Mouse (Mus musculus) gastrocnemius, postnatal 10 days (tissue): Measurements from ENCODE around the gene Gpx4. TPM values are rescaled to one million over a fixed set of nuclear protein-coding genes. Genes with fewer than 3 reads are reported as not detected.
"Not testable (repeated sequence)": the region's sequence is repeated elsewhere in the genome, so short reads cannot be mapped to it uniquely, and the experiment has no call there.

ENCODE experiments used
- DNase-seq: peaks from one replicate; pipeline ENCODE4 v3.0.0; 2021; ENCODE audit warnings: mixed read lengths
- total RNA-seq, 2 experiments: library from RNA; stranded (reverse); gene quantifications; 2 replicates each; pipeline ENCODE4 v1.2.3; 2021

Gene Gpx4
- total RNA-seq, 2 experiments from 2014 or later, result 380 to 398 TPM

DNA sequence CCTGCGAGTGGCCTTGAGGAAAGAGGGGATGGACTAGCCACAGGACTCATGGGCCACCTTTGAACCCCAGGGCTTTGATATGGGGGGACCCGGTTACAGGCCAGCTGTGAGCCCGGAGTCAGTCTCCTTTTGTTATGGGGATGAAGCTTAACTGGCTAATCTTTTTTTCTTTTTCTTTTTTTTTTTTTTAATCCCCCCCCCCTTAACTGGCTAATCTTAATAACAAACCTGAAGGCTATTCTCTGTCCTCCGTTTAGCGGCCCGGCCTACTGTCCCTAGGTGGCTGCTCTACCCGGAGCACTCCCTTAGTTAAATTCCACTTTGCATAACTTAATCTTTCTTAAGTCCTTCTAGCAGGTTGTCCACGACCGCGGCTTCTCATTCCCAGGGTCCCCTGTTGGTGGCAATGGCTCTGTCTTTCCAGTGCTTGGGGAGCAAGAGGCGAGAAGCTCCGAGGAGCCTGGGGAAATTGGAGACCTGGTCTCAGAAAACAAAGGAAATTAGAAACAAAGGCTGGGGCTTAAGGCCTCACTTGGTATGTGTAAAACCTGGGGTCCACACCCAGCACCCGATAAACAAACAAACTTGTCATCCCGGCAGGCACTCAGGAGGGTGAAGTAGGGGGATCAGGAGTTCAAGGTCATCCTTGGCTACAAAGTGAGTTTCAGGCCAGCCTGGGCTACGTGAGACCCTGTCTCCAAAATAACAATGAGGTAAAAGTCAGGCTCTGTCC lies 4.1 kb downstream of the Gpx4 start:
- DNase-seq, result no peak

DNA sequence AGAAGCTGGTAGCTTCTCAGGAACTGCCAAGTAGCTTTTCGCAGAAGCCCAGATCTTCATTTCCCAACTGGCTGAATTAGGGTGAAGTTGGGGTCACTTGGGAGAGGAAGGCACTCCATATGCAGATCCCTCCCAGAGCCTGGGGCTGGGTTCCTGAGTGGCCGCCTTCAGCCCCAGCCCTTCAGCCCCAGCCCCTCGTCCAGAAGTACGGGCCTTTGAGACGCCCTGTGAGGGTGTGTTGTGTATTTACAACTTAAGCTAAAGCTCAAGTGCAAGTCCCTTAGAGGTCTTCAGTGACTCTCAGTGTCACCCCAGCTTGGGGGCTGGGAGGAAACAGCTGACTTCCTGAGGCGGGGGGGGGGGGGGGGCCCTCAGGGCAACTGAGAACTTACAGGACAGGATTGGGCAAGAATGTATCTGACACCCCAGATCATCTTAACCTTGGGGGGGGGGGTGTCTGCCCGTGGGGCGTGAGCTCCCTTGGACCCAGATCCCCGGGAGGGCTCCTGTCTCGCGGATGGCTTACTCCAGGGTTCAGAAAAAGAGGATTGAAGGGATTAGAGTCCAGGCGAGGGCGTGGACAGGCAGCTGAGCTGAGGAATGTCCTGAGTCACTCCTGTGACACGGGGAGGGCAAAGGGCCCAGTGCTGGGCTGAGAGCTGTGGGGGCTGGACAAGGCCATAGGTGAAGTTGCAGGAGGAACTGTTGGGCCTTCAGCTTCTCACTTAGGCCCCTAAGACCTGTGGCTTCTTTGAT lies 4.8 kb downstream of the Gpx4 start:
- peak; percentile 56 for DNase-seq

DNA sequence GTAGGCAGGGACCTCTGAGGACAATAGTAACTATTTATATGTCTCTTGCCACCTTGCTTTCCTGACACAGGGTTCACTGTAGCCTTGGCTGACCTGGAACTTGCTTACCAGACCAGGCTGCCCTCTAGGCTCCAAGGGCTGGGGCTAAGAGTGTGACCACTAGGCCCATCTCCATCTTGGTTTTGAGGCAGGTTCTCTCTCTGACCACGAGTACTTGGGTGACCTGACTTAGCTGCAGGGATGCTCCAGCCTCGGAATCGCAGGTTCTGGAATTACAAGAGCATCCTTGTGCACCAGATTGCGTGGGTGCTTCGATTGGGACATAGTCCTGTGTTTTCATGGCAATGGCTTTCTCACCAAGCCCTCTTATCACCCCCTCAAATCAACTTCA lies 5.4 kb downstream of the Gpx4 start:
- no peak for DNase-seq

DNA sequence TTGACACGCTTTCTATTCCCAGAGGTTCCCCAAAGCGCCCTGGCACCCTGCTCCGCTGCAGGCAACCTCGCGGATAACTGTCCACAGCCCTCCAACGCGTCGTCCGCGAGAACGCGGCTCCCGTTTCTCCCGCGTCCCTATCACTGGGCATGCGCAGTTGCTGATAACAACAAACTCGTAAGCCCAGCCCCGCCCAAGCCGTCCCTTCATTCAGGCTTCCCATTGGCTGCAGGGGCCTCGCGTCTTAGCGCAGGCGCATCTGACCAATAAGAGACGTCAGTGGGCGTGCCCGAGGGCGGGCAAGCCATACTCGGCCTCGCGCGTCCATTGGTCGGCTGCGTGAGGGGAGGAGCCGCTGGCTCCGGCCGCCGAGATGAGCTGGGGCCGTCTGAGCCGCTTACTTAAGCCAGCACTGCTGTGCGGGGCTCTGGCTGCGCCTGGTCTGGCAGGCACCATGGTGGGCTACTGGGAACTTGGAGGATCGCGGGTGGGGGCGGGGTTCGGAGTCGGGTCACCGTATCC lies 6.4 kb downstream of the Gpx4 start:
- peak; percentile 99 for DNase-seq

DNA sequence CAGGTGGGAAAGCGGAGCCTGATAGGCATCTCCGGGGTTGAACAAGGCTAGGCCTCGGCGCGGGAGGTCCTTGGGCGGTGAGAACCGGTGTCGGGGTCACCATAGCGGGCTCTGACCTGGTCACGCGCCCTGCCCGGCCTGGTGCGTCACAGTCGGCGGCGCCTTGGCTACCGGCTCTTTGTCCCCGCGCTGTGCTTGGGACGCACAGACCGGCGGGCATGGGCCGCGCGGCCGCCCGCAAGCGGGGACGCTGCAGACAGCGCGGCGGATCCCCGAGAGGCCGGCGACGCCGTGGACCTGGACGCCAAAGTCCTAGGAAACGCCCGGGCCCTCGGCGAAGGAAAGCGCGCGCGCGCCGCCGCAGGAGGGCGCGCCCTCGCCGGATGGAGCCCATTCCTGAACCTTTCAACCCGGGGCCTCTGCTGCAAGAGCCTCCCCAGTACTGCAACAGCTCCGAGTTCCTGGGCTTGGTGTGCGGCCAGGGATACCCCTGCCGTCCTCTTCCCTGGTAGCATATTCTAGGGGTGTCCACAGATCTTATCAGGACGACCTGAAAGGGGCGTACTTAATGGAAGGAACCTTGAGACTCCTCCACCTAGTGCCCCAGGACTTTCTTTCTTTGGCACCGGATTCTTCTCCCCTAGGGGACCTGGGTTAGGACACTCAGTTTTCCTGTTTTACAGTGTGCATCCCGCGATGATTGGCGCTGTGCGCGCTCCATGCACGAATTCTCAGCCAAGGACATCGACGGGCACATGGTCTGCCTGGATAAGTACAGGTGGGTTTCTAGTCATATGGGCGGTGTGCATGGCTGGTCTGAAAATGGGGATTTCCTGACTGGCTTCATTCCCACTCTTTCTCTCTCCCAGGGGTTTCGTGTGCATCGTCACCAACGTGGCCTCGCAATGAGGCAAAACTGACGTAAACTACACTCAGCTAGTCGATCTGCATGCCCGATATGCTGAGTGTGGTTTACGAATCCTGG lies 7.2 kb downstream of the Gpx4 start:
- DNase-seq, result peak; percentile 72

DNA sequence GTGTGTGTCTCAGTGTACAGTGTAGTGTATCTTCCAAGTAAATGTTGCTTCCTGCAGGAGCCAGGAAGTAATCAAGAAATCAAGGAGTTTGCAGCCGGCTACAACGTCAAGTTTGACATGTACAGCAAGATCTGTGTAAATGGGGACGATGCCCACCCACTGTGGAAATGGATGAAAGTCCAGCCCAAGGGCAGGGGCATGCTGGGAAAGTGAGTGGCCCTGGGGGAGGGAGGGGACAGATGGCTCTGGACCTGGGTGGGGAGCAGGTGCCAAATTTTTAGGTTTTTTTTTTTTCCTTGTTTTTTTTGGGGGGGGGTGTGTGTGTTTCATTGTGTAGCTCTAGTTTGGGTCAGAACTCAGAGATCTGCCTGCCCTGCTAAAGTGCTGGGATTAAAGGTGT lies 7.9 kb downstream of the Gpx4 start:
- not testable (repeated sequence) for DNase-seq

DNA sequence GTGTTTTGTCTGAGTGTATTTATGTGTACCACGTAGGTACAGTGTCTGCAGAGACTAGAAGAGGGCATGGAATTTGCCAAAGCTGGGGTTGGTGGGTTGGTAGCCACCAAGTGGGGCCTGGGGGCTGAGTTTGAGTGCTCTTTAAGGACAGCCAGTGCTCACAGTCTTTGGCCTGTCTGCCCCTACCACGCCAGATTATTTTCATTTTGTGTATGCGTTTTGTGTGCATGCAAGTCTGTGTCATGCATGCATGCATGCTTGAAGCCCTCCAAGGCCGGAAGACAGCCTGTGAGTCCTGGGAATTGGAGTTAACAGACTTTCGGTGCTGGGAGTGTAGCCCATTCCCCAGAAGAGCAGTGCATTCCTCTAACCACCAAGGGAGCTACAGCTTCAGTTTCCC lies 8.4 kb downstream of the Gpx4 start:
- DNase-seq, result no peak

DNA sequence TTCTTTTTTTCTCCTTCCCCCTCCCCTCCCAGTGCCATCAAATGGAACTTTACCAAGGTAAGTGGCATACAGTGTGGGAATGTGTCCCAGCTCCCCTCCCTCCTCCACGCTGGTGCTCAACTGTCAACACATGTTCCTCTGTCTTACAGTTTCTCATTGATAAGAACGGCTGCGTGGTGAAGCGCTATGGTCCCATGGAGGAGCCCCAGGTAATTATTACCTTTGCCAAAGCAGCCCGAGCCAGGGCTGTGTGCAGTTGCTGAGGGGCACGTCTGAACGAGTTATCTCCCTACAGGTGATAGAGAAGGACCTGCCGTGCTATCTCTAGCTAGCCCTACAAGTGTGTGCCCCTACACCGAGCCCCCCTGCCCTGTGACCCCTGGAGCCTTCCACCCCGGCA lies 8.9 kb downstream of the Gpx4 start:
- DNase-seq, result no peak

DNA sequence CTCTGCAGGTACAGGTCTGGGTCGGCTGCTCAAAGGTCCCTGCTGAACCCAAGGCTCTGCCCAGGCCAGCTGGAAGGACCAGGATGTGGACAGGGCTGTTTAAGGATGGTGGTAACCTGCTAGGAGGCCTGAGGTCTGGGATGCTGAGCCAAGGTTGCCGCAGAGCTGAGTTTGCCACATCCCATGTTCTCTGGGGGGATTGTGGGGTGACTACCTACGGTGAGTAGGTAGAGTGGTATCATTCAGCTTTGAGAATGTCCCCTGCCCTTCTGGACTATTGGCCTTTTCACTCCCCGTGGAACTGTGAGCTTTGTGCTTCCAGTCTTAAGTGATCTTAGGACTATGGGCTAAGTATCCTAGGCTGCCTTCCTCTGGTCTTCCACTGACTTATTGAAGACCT lies 9.5 kb downstream of the Gpx4 start:
- DNase-seq, result no peak

DNA sequence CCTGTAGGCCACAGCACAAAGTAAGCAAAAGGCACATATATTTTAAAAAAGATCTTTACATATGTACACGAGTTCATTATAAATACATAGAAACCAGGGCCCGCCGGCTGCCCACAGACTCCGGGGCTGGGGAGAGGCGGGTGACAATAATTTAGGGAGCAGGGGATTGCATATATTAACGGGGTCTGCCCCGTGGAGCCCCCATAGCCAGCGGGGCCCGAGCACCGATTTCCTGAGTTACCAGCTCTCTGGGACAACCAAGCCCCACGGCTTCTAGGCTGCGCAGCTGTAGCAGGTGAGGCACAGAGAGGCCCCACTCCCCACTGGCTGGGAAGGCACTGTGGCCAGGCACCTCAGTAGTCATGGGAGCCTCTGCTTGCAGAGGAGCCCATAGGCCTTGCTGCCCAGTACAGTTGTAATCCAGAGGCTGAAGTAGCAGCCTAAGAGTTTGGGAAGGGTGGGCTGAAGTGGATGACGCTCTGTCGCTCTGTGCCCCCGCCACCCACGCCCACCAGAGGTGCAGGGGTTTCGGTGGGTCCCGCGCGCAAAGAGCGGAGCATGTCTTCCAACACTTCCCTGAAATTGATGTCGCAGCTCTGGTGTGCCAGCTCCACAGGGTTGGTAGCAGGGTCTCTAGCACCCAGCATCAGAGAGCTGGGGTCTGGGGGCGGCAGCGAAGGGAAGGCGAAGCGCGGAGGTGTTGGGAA lies 10.2 kb downstream of the Gpx4 start:
- no peak for DNase-seq

DNA sequence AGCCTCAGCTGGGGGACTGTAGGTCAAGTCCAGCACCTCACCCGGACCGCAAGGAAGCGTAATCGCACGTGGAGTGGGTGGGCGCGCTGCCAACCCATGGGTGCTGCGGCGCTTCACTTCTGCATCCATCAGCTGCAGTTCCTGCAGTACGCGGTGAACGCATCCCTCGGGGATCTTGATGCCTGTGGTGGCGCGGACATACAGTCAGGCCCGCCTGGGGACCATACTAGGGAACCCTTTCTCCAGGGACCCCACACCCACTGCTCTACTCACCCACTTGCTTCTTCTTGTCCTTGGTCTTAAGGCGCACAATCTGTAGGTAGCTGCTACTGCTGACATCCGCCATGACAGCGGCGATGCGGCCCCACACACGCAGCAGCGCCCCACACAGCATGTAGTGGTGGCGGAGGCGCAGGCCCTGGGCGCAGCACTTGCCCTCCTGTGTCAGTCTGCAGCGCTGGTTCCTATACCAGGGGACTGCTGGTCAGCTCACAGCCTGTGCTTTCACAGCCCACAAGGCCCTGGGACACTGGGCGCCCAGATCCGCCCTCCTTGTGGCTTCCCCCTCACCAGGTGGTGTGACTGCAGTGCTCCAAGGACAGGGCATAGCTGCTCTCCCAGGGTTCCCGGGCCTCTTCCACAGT lies 10.8 kb downstream of the Gpx4 start:
- DNase-seq, result no peak

DNA sequence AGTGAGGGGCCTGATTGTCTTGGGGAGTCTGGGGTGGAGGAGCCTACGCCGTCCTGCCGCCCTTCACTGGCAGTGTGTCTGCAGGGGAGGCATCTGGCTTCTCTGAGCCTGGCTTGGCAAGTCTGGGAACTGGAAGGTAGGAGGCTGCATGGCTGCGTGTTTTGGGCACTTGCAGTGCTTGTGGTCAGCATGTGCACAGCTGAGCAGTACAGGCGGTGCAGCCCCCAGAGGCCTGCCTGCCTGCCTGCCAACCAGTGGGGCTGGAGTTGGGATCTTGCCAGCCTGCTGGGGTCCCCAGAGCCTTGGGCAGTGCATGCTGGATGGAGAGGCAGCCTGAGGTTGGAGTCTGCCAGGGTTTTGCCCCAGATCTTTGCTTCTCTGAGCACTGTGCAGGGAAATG lies 16.1 kb downstream of the Gpx4 start:
- DNase-seq, result no peak

DNA sequence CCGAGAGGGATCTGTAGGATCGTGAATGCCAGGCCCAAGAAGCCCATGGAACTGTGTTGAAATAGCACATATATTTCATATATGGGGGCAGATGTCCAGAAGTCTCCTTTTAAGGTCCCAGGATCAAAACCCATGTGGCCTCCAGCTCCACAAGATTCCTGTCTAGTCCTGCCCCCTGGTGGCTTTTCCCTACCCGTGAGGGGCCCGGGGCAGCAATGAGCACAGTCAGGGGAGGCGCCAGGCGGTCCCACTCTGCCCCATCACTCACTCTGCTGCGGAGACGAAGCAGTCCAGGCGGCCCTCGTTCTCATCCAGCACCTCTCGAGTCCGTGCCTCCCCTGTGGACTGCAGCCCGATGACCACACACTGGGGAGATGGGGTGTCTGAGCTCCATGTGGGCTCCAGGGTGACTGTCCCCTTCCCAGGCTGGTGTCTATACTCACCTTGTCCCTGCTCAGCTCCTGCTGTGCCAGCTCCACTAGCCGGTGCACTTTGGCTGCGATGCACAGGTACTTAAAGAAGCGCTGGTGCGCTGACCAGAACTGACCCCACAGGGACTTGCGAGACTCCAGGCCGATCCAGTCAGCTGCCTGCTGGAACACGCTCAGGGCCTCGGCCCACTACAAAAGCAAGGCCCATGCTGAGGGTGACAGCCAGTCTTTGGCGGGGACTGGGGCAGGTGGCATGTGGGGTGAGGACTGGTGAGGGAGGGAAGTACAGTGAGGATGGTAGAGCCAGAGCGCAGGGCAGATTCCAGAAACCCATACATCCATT lies 17.1 kb downstream of the Gpx4 start:
- DNase-seq, result no peak

DNA sequence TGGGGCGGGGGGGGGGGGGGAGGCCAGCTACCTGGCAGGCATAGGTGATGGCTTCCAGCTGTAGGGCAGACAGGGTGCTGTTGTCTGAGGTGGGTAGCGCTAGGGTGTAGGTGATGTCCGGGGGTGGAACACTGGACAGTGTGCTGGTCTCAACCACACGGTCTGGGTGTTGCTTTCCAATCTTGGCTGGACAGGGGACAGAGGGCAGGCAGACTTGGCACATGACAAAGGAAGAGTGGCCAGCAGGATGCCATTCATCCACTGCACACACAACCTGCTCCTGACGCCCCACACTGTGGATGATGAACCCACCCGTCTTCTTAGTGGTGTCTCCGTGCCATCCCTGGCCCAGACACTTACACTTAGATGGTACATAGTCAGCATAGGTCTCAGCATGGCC lies 22.3 kb downstream of the Gpx4 start:
- DNase-seq, result no peak

DNA sequence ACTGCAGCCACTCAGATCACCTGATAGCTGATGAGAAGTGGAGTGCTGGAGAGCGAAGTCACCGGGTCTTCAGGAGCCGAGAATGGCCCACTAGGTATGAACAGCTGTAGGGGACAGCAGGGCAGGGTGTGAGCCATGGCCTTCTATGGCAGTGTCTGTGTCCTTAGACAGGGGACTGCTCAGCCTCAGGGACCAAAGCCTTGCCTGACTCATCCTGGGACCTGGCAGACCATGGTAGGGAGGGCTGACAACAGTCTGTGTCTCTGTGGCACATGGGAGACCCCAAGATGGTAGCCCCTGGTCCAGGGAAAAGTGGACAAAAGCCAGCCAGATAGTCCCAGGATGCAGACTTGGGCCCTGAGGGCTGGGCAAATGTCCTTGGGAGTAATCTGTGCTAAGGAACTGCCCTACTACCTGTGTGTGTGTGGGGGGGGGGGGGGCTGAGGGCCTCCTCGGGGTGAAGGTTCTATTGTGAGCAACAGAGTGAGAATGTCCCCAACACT lies 23.0 kb downstream of the Gpx4 start:
- no peak for DNase-seq

DNA sequence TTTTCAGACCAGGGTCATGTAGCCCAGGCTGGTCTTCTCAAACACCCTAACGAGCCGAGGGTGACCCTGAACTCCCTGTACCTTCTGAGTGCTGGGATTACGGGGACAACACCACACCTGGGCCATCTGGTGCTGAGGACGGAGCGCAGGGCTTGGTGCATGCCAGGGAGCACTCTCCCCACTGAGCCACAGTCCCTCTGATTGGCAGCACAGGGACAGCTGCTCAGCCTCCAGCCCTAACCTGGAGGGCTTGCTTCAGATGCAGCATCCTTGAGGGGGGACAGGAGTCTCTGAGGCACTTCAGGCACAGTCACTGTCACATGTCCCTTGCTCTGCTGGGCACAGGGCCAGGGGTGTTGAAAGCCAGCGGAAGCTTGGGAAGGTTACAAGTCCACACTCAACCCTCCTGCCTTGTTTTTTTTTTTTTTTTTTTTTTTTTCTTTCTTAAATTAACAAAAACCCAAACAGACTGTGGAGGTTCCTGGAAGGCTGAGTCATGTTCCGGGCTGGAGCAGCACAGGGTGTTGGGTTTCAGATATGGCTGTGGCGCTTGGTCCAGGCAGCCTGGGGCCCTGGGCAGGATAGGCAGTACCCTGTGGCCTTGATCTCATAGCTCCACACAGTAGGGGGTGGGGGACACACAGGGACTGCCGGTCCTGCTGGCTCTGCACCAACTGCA lies 24.0 kb downstream of the Gpx4 start:
- peak; percentile 83 for DNase-seq

DNA sequence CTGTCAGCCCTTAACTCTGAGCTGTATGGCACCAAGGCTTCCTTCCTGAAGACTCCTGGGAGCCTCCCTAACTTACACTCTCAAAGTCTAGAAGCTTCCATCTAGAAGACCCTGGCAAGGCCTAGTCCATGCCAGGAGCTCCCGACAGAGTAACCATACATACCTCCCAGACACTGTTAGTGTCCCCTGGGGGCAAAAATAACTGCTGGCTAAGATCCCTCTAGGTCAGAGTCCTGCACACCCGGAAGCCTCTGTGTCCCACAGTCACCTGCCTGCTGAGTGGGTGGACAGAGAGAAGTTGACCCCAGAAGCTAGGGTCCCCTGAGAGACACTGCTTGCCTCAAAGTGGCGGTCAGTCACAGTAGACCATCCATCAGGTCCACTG lies 24.5 kb downstream of the Gpx4 start:
- no peak for DNase-seq

DNA sequence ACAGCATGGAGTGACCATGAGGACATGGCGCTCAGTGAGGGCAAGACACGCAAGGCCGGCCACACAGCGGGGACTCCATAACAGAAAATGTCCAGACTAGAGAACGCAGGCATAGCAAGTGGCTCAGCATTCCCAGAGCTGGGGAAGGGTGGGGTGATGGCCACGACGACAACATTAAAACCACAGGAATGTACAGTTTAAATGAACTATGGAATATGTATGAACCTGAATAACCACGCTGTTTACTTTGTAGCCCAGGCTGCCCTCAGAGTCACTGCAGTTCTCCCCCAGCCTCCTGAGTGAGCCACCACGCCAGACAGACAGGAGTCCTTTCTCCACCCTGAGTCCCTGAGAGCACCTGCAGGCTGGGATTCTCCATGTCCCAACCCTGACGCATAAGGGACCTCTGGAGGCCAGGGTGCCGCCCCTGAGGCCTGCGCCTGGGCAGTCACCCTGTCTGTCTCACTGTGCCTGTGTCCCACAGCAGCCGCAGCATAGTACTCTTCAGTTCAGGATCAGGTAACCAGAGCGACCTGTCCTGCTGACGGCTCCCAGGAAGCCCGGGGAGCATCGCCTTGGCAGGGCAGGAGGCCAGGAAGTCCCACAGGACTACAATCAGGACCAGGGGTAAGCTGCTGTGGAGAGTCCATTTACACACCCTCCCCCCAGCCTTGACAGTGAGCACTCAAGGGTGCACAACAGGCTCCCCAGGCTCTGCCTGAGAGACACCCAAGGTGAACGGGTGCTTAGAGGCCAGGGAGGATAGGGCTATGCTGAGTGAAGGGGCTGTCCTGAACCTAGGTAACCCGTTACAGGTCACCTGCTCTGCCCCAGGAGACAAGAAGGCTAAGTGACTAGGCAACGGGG lies 25.9 kb downstream of the Gpx4 start:
- DNase-seq, result no peak
